ENCODE assay signal across 19 mouse cellular contexts in the genomic region with DNA sequence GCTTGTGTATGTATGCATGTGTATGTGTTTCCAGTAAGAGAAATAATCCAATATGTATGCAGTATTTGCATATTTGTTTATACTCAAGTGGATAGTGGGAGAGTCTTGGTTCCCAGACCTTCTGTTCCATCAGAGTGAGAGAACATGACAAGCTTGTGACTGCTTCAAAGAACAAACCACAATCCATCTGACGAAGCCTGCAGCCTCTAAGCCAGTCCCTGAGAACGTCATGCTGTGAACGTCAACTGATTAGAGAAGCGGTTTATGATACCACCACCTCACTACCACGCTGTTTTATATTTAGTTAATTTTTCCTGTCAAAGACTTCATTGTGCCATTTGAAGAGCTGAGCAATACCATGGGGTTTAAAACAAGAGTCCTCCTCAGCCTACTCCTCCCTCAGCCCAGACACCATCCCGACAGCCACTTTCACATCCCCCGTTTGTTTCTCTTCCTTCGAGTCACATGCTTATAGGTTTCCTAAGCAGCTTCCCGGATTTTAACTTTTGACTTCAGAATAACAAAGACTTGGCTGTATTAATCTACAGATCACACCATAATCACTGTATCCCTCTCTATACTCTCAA. TPM values are rescaled to one million over a fixed set of nuclear protein-coding genes. Genes with fewer than 3 reads are reported as not detected.
DNase-seq lines count a peak whose midpoint lies in the region; ATAC-seq lines count a peak whose summit lies in the region.
"Had no signal": no experiment of that assay in that cellular context is flagged by ENCODE, and none has a peak within 500 bp of the region (broad histone marks: within the 10 kb centered on the region; RNA-seq: fewer than 3 reads in every experiment).

No protein-coding gene starts in this region.

- DNase-seq in heart, adult 11 months: peak; percentile 19
- no peak for DNase-seq in heart, postnatal 10 days
- DNase-seq in right cerebral cortex, adult 2 months (ENCODE audit: low spot score in 2 of 2): peak; percentile 14 to 26
- DNase-seq in right cerebral cortex, postnatal 25 days: no peak
- no peak for DNase-seq in c-Kit-positive CD71-positive TER-119-positive erythroid progenitor cells, embryonic 14.5 days (ENCODE audit: low spot score)
- DNase-seq: adrenal gland, adult 8-10 months; cerebellum, adult 11-12 months; cerebellum, postnatal 10 days; kidney, adult 18-20 months; kidney, postnatal 25 days; lung, postnatal 36 days; retina, postnatal 1 day; thymus, postnatal 4 days had no signal

- ATAC-seq in megakaryocyte progenitor cell, adult 5-6 weeks (replicated peaks; ENCODE audit: poor library complexity): peak; percentile 31; the same call in 1 of the 2 replicates
- ATAC-seq in cerebellum, adult (ENCODE audit: insufficient number of reproducible peaks, low FRiP score, low TSS enrichment): no peak
- ATAC-seq: CD4-positive, CD25-positive, alpha-beta regulatory T cell, adult 4 months; forebrain, embryonic 16.5 days; hindbrain, embryonic 16.5 days; midbrain, embryonic 15.5 days had no signal

- intact Hi-C loops in heart, postnatal 10 days (cut with DNase I): no loop called here

RNA-seq across cellular contexts. Expression of a gene that starts 11.2 kb away (rescaled TPM):
- 10 to 100 TPM; 62.3 to 67.1 TPM for total RNA-seq in heart, postnatal 10 days (2021)
- total RNA-seq in megakaryocyte progenitor cell, adult 5-6 weeks (2015): 68.1 and 70.0 TPM in 2 replicates
- 56.1 and 62.7 TPM in 2 replicates for total RNA-seq in megakaryocyte progenitor cell, adult 5-6 weeks (2017)

Comparison
In these comparisons a context has a peak if more than half of its experiments do, and no peak if none do; other contexts are left out.
1. DNase-seq: peak in heart, adult 11 months (single experiment) and right cerebral cortex, adult 2 months (2 of 2); none in heart, postnatal 10 days (0 of 2), right cerebral cortex, postnatal 25 days (single experiment) and c-Kit-positive CD71-positive TER-119-positive erythroid progenitor cells, embryonic 14.5 days (single experiment).